Mouse (Mus musculus) B cell, adult 2 months (primary cell): ENCODE measurements around the gene Prkn.

Source experiments
- DNase-seq, 2 experiments: peaks; one replicate each; pipeline ENCODE4 v3.0.0; 2022

Gene Prkn

DNA sequence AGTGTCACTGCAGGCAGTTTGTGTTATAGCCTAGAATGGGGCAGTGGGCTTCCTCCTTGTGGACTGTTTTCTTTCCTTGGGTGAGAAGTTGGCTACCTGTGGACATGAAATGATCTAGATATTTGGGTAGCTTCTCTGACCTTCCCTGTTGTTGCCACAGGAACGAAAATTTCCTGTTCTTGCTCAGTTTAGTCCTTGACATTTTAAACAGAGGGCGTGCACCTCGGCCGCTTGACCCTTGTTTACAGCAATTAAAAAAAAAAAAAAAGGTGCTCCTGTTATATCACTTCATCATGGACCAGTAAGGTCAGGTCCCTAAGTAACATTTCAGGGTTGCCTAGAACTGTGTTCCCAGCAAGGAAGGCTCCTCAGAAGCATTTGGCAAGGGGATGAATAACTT, 927.1 kb downstream of the Prkn start:
- no peak for DNase-seq

DNA sequence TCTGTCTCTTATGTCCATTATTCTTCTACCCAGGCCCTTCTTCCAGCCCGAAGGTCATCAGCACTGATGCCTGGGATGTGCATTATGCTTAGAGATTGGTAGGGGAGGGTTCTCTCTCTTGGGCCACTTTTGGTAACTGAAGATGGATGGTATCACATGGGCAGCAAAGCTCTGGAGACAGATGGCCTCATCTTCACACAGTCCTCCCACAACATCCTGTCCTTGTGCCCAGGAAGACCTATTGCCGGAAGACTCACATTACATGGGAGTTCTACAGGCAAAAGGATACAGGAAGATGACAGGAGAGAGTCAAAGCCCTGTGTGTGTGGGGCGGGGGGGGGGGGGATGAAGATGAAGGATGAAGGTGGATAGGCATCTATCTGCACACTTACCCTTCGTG, 928.2 kb downstream of the Prkn start:
- no peak for DNase-seq

DNA sequence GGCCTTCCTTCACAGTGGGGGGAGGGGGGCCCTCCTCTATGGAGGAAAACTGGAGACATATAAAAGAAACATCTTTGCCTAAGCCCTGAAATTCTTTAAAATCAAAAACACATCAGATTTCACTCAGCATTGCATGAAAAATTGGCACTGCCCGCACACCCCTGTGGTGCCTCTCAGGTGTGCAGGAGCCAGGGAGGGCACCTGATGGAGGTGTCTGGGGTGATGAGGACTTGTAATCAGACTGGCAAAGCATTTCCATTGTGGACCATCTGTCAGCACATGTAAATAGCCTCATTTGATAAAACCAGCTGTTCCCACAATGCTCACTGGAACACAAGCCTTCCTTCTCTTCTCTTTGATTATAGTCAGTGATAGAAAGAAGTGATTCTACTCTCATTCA, 928.8 kb downstream of the Prkn start:
- DNase-seq = no peak

DNA sequence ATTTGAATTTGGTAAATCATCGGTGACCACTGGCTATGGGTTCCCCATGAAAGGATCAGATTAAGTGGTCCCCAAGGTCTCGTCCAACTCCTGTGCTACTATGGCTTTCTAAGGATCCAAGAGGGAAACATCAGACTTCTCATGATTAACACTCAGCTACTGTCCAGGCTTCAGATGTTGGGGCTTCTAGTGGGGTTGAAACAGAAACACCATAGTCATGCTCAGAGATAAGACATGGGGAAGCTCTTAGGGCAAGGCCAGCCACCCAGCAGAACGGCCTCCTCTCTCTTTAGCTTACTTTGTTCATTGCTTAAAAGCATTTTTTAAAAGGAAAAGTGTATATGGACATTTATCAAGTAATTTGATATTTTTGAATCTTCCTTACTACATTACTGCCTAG, 929.3 kb downstream of the Prkn start:
- DNase-seq = no peak

DNA sequence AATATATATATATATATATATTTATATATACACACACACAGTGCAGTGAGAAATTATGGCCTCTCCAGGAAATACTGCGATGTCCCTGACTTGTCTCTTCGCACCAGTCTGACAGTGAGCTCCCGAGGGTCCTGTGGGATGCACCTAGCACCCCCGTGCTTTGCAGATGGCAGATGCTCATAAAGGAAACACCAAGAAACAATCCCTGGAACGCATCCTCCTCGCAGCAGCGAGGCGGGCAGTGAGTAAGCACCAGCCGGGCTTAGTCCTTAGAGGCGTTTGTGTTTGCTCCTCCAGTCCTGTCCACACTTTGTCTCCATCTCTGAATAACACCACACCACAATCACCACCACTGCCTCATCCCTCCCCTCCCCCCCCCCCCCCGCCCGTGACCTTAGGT, 939.4 kb downstream of the Prkn start:
- no peak for DNase-seq

DNA sequence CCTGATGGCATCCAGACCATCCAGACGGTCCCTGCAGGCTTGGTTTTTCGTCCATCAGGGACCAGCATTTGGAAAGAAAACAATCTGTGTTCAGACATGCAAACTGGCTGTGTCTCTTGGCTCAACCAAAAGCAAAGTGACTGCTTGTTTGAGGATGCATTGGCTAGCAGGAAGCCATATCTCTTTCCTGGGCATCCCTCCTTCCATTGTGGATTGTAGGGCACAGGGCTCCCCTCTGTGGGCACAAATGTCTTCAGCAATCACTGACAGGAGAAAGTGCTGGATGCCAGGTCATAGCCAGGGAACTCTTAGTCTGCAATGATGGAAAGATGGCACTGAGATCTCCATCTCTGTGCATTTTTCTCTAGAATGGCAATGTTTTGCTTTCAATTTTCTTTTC, 939.8 kb downstream of the Prkn start:
- no peak for DNase-seq

DNA sequence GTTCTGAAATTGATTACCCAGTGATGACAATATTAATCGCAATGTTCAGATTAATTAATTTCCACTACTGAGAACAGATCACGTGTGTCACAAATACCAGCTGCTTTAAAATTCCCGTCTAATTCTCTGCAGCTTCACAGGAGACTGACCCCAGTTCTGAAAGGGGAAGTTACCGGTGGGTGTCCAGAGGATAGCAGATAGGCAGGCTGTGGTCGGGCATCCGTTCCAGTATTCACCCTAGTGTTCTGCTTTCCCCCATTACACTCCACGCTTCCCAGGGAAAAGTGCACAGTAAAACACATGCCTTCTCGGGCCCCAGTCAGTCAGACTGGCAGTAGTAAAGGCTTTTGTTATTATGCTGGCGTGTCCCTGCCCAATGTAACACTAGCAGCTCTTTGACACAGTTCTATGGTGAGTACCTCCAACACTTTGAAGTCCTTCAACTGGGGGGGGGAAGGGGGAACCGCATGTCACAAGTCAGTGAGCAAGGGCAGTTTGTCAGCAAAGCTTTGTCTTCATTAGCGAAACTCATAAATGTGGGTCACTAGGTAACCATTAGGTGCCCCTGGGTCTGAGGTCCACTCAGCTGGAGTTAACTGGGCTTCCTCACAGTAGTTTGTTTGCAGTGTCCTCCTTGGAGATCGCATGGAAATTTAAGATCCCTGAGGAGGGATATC, 940.8 kb downstream of the Prkn start:
- DNase-seq = no peak

DNA sequence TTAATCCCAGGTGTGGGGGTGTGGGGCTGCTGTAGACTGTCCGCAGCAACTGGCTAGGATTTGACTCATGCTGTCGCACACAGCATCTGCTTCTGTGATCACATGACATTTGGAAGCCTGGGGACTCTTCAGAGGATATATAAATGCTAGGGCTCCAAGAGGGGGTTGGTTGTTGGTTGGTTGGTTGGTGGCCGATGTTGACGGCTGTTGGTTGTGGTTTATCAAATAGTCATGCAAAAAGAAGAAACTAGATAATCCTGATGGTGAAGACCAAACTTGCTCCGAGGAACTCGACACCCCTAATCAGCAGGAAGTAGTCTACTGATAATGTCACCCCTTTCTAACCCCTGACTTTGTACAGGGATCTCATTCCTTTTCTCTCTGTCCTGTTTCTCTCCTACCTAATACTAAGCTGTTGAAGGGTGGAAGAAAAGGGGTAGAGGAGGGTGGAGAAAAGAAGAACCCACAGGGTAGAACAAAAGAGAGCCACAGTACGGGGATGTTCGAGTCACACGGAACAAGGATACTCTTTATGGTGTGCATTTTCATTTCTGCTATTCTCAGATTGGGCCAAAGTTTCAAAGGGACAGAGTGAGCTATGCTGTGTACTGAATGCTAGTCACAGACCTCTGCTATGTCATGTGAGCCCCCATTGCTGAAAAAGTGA, 948.2 kb downstream of the Prkn start:
- no peak for DNase-seq

DNA sequence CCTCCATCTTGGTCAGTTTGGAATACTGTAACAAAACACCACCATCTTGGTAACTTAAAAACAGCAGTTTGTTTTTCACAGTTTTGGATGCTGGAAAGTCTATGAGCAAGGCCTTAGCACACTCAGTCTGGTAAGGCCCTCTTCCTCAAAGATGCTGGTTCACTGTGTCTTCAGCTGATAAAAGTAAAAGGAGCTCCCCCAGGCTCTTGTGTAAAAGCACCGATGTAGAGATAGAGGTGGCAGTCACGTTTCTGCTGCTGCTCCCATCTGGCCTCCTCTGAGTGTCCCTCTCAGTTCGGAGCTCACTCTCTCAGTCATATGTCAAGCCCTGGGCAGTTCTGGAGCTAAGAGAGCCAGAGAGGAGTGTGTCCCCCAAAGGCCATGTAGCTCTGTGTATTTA, 955.8 kb downstream of the Prkn start:
- no peak for DNase-seq

DNA sequence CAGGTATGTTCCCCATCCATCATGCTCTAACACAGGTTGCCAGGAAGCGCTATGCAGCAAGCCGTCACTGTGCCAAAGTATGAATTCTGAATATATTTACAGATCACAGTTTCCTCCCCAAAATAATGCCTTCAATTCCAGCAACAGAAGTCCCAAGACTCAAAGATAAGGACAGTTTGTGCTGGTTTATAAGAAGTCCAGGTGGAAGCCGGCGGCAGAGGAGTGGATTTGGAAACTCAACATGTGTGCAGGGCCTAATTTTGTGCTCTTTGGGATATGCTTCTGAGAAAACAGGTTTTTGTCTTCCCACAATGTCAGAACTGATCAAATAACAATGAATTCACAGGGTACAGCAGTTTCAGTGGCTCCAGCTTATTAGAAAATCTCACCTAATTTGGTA, 961.0 kb downstream of the Prkn start:
- DNase-seq = no peak

DNA sequence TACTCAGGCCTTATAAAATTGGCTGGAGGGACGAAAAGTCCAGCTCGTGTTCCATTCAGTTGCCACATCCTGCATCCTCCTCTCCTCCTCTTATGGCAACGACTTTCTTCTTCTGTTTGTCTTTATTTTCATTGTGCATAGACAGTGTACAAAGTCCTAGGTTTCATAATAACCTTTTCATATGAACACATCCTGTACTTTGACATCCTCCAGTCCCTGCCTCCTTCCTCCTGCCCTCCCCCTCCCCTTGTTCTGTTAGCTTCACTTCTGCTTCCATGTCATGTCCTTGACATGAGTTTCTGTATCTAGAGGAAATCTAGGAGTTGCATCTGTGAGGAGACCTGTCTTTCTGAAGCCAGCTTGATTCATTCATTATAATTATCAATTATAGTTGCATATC, 967.1 kb downstream of the Prkn start:
- no peak for DNase-seq

DNA sequence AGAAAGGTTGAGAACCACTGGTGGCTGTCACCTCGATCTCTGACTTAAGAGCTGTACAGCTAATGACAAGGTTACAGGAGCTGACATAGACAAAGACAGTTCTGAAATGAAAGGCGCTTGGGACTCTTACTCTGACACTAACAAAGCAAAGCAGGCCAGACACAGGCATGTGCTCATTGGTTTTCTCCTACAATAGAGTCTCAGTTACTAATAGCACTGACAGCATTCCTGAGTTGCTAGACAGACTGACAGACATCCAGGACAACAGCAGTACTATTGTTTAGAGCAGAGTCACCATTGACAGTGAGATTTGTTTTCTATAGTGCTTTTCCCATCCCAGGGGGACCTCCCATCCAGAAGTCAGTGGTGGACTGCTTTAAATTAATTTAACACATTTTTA, 977.7 kb downstream of the Prkn start:
- no peak for DNase-seq

DNA sequence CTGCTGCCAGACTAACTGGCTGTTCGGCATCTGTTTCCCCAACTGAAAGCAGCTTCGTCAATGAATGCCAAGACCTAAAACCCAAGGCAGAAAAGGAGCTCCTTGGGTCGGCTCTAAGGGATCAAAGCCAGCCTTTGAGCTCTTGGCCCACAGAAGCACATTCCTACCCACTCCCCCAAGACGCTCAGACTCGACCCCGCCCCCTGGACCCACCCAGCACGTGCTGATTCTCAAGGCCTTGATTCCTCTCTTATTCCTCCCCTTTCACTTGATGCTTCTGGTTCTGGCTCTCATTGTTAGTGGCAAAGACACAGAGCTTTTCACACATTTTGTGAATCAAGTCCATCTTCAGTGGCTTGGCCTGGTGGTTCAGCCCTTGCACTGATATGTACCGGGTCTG, 979.3 kb downstream of the Prkn start:
- no peak for DNase-seq

DNA sequence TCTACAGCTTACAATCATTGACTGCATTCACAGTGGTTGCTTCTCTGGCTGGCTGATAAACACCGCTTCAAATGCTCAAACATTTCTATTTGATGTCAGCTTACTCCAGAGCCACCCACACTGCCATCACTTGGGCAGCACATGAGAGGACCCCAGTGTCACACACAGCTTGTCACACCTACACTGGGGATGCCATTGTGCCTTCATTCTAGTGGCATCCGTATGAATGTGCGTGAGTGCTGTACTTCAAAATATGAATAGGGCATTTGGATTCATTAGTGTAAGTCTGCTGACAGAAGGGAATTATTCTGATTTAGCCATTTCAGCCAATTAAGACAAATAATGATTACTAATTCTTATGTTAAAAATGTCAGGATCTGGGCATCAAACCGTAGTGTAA, 980.6 kb downstream of the Prkn start:
- no peak for DNase-seq

DNA sequence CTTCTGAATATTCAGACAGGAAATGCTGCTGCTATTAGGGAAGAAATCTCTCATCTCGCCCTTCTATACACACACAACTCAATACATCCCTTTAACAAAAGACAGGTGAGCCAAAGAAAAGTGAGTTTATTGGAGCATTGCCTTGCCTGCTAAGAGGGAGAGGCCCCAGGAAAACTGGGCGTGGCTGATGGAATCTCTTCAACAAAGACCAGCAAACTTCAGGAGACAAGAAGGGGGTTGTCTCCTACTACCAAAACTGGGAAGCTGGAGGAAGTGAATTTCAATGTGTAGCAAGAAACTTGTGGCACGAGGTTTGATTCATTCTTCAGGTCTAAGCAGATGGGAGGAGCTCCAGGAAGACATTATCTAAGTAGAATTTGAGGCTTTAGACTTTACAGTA, 989.3 kb downstream of the Prkn start:
- no peak for DNase-seq

DNA sequence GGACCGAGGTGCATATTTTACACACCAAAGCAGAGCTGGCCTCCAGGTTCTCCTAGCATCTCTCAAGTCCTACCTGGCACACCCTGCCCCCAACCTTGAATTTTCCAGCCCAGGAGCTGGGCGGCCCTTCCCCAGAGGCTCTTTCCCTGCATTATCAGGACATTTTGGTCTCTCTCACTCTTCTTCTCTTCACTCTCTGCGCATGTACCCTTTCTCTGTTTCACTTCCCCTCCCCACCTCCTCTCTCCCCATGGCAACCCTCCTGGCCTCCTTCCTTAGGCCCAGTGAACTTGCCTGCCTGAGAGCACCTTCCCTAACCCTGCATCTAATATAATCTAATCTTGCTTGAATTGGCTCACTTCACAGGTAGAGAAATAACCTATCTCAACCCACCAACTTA, 996.9 kb downstream of the Prkn start:
- no peak for DNase-seq

DNA sequence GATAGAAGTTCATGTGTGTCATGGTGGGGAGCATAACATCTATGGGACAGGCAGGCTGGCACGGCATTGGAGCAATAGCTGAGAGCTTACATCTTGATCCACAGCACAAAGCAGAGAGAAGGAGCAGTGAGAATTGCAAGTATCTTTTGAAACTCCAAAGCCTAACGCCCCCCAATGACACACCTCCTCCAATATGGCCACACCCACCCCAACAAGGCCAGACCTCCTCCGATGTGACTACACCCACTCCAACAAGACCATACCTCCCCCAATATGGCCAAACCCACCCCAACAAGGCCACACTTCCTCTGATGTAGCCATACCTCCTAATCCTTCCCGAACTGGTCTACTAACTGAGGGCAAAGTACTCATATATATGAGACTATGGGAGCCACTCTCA, 1004.3 kb downstream of the Prkn start:
- DNase-seq = no peak

DNA sequence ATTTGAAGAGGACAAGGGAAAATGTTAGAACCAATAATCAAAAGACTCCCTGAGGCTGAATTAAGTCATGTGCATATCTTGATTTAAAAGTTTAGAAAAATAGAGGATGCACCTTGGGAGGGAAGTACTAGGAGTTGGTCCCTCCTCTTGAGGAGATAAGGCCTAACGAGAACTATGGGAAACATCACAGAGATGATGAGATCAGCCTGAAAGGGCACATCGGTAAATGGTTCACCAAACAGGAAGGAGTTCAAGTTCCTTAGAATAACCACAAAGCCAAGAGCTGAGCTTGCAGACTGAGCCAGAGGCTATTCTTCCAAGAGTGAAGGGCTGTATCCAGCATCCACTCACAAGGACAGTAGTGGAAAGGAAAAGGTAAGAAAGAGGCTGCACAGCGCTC, 1004.8 kb downstream of the Prkn start:
- no peak for DNase-seq

DNA sequence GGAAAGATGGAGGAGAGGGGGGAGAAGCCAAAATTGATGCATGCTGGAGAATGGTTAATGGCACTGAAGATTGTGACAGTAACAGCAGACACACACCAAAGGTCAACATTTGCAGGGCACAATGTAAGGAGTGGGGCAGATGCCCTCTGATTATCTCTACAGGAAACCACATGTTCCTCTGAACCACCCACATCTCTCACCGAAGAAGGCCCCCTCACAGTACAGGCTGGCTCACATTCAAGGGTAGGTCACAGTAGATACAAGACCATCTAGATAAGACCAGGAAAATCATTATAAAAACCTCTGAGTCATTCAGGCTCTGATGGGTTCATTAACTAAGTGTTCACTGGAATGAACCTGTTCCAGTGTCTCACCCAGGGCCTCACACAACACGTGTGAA, 1005.3 kb downstream of the Prkn start:
- no peak for DNase-seq

DNA sequence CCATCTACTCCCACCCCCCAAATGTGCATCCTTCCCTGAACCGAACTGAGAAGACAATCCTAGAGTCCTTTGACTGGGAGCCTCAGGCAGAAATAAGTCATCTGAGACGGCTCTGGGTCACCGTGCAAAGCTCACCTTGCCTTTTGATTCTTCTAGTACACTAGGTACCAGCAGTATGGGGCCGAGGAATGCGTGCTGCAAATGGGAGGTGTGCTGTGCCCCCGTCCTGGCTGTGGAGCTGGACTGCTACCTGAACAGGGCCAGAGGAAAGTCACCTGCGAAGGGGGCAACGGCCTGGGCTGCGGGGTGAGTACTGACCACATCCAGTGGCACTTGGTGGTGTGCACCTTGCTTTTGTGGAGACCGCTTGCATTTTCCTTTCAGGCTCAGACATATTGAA, 1014.4 kb downstream of the Prkn start:
- DNase-seq = no peak

DNA sequence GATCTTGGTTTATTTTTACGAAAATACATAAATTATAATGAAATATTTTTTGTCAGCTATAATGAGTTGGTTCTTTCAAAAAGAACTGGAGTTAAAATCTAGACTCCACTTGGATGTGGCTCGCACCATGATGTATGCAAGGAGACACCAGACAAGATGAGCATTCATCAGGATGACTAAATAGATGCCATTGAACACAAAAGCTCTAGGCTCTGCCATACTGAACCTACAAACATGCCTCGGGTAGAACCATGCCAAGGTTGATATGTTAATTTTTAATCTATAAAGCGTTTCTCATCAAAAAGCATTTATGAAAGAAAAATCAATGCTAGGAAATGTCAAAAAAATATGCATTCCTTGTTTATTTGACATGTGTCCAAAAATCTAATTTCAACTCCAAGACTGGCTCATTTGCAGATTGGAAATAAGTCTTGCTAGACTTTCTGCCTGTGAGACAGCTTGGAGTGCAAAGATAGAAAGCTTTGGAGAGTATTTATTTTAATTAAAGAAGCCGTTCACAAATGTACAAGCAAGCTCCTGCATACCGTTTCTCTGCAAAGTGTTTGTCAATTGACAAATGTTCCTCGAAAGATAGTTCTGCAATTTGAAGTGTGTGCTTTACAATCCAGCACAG, 1018.7 kb downstream of the Prkn start:
- no peak for DNase-seq

DNA sequence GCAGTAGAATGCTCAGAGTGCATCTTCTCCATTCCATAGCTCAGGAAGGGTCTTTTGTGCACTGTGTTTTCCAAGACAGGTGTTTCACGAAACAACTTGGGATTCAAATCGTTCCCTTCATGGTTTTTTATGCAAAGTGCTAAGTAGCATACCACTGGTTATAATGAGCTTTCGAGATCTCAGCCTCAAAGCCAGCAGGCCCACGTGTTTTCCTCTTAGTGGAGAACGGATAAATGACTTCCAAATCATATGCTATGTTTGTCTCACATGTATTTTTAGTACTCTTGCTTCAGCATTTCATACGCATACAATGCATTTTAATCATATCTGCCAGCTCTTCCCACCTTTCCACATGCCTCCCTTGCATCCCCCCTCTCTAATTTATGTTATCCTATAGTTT, 1021.0 kb downstream of the Prkn start:
- no peak for DNase-seq

DNA sequence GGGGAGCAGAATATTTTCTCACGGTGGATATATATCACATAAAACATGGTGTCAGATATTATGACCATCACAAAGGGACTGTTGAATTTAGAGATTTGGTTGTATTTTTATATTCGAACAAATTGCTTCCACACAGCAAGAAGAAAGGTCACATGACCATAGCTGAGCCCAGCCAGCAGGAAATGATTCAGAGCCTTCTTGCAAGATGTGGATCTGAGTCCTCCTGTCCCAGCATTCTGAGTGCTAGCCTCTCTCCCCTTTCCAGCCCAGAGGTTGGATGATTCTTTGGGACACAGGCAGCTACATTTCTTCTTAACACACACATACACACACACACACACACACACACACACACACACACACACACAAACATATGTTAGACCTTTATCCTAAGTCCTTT, 1022.2 kb downstream of the Prkn start:
- no peak for DNase-seq

DNA sequence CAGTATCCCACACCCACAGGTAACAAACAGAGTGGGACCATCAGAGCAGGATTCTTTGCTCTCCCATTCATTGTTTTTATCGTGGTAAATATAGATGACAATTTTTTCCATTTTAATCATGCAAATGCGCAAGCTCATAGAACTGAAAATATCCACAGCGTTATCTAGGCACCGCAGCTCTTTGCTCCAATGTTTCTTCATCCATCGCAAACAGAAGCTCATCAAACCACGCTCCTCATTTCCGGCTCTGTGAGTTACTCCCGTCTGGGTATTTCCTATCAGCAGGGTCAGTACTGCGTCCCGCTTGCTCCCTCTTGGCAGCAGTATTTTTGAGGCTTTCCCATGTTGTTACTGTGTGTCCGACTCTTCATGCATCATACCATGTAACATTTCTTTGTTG, 1022.8 kb downstream of the Prkn start:
- no peak for DNase-seq

DNA sequence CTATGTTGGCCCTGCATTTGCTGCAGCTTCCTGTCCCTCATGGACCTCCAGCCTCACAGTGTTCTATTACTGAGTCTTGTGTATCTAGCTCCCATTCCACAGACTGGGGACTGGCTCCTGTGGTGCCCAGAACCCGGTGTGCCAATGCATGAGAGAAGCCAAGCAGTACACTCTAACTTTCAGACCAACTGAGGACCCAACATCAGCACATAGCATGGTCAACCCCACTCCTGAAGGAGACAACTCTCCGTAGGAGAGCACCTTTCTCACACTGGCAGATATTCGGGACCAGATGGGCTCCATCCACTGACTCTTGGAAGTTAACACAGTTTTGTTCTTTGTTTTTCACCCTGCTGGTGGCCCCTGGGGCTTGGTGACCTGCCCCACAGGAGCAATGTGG, 1026.0 kb downstream of the Prkn start:
- DNase-seq = no peak
